Mouse (Mus musculus) adrenal gland, adult 10 weeks (tissue): Measurements from ENCODE around the gene Peli1. TPM values are rescaled to one million over a fixed set of nuclear protein-coding genes. Genes with fewer than 3 reads are reported as not detected.

Experiments used
- polyA plus RNA-seq: library from polyadenylated mRNA; stranded (reverse); fragments of 350-450 nt; fragmentation: Illumina TruSeq; extraction: RNeasy Lipid Tissue Mini Kit (QIAGEN cat#74804); gene quantifications from one replicate; pipeline ENCODE4 v1.2.3, GENCODE M21; 2014; ENCODE audit warnings: low read depth, low replicate concordance

Gene Peli1
- 31.6 TPM for polyA plus RNA-seq

GRCm38 (mm10) chr11:21091067-21091427 lies at the start of gene Peli1:
TSS of gene Peli1 (plus strand) at chr11:21091291.

Other genes with a start within 250 kb of the Peli1 start
- gene Vps54, start 148.0 kb downstream of the Peli1 start, polyA plus RNA-seq, result 108 TPM